Mouse (Mus musculus) T-helper 17 cell (primary cell): ENCODE data around the gene Gm10376.

Experiments
- in situ Hi-C, 2 experiments: fragments of 300-600 bp; cut with MboI, MseI; formaldehyde crosslinking; loops; 1 replicate in 1 of 2; 2 replicates in 1 of 2; pipeline ENCODE4 v1.15.1; 2025; ENCODE audit warnings: high pct_unique_total_duplicates in 2 of 2

Gm10376 gene

GRCm38 (mm10) chr14:43015528-43015927 lies at the start of gene Gm10376:
Gm10376 (minus strand) TSS chr14:43015628.
- in situ Hi-C loops: loop anchor here in 1 of 2 experiments (10.0 kb wide), 1 partner anchor 1031 kb away; the partner anchor contains the start of gene Gm3543

- in situ Hi-C loops: loop anchor here (5.0 to 25.0 kb wide), 4 partner anchors 217 to 1338 kb away; partner anchors contain the start of gene Gm9732 (in 1 of the 2)
Observed at GRCm38 (mm10) chr14:43060179-43060578, 44.8 kb upstream of the Gm10376 start.

- in situ Hi-C loops: loop anchor here (5.0 to 25.0 kb wide), 5 partner anchors 481 to 1084 kb away; no protein-coding TSS in a partner anchor
Observed at GRCm38 (mm10) chr14:43058063-43058462, 42.6 kb upstream of the Gm10376 start.

- in situ Hi-C loops: loop anchor here (5.0 to 25.0 kb wide), 3 partner anchors 231 to 1881 kb away; partner anchors contain the start of genes Gm7929 (in 2 of the 2), Gm3015 (in 1 of the 2) and Mat1a (in 1 of the 2)
Observed at GRCm38 (mm10) chr14:42993524-42993923, 21.9 kb downstream of the Gm10376 start, which contains the start of gene Gm8082. Gm8082 (minus strand) TSS chr14:42993624.
